Mouse (Mus musculus) embryonic facial prominence, embryonic 14.5 days (tissue): ENCODE results near the gene Kif13a. TPM values are rescaled to one million over a fixed set of nuclear protein-coding genes. Genes with fewer than 3 reads are reported as not detected.

Source experiments
- ATAC-seq: fragments of 200-750 bp; cut with Nextera tagmentation; 2 replicates; pipeline ENCODE4 v1.8.0; 2017; ENCODE audit warnings: low read depth, moderate number of reproducible peaks, moderate TSS enrichment
- DNase-seq: peaks from one replicate; pipeline ENCODE4 v3.0.0-alpha.2; 2015; ENCODE audit warnings: low spot score
- H3K27ac ChIP-seq: fragments of 300-500 bp; sonication (generic); replicated peaks from 2 replicates; pipeline ENCODE4 v1.5.1; 2014; ENCODE audit warnings: low read depth, mild to moderate bottlenecking, low read length, moderate library complexity
- H3K27me3 ChIP-seq: fragments of 300-500 bp; sonication (generic); replicated peaks from 2 replicates; pipeline ENCODE4 v1.6.1; 2014; ENCODE audit warnings: low read length; ENCODE audit not compliant: control insufficient read depth, insufficient read depth
- H3K36me3 ChIP-seq: fragments of 300-500 bp; sonication (generic); 2 replicates; pipeline ENCODE4 v1.6.1; 2014; ENCODE audit warnings: low read length, mixed read lengths; ENCODE audit not compliant: control insufficient read depth, insufficient read depth
- H3K4me1 ChIP-seq: fragments of 300-500 bp; sonication (generic); 2 replicates; pipeline ENCODE4 v1.6.1; 2014; ENCODE audit warnings: antibody characterized with exemption, low read length; ENCODE audit not compliant: control insufficient read depth, insufficient read depth
- H3K4me2 ChIP-seq: fragments of 300-500 bp; sonication (generic); 2 replicates; pipeline ENCODE4 v1.6.1; 2014; ENCODE audit warnings: low read depth, mild to moderate bottlenecking, low read length, moderate library complexity, mixed read lengths
- H3K4me3 ChIP-seq: fragments of 300-500 bp; sonication (generic); 2 replicates; pipeline ENCODE4 v1.5.1; 2014; ENCODE audit warnings: low read depth, mild to moderate bottlenecking, low read length
- H3K9ac ChIP-seq: fragments of 300-500 bp; sonication (generic); 2 replicates; pipeline ENCODE4 v1.6.1; 2014; ENCODE audit warnings: low read depth, mild to moderate bottlenecking, low read length, moderate library complexity, mixed read lengths
- H3K9me3 ChIP-seq: fragments of 300-500 bp; sonication (generic); 2 replicates; pipeline ENCODE4 v1.6.1; 2016; ENCODE audit warnings: low read length; ENCODE audit not compliant: control insufficient read depth
- WGBS: fragments of 180-500 bp; shearing (Covaris S2); extraction: QIAGEN DNeasy Blood & Tissue Kit; methylation state at CpG from one replicate; pipeline ENCODE4 v1.1.7; 2014; 5-methylcytosine and 5-hydroxymethylcytosine counted together
- polyA plus RNA-seq: library from polyadenylated mRNA; unstranded; fragments of >200 nt; fragmentation: Nextera tagmentation; extraction: Ambion mirVana; gene quantifications from 2 replicates; pipeline ENCODE4 v1.2.1, GENCODE M21; 2014

Kif13a gene
- polyA plus RNA-seq, 1 experiment from 2014 or later = 24.0 TPM

DNA sequence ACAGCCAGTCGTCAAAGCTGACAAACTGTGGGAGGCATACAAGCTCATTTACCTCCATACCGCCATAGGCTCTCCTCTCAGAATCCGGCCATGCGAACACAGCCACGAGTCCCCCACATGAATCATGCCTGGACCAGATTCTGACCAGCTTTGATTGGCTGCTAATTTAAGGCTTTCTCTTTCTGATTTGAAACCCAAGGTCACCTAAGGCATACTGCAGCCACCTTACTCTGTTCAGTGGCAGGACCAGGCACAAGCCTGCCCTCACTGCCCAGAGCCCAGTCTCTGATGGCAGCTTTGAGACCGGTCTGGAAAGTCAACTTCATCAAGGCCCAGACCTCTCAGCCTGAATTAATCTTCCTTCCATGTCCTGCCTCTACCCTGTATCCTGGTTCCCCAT, 17.7 kb downstream of the Kif13a start:
- 79% methylated on average over 6 of the region's 6 CpGs for WGBS
- DNase-seq = no peak
- ATAC-seq = no peak
- Histone ChIP-seq H3K9me3 (no peaks in the 10 kb centered on the region), H3K36me3 (no peaks in the 10 kb centered on the region), H3K27ac (no peak overlapping the region), H3K4me2 (no peak overlapping the region), H3K4me1 (0 out of 2 replicates have a peak, but pooled peaks cover 7% of the 10 kb centered on the region), H3K4me3 (no peak overlapping the region), H3K27me3 (no peaks in the 10 kb centered on the region), H3K9ac (no peak overlapping the region)

DNA sequence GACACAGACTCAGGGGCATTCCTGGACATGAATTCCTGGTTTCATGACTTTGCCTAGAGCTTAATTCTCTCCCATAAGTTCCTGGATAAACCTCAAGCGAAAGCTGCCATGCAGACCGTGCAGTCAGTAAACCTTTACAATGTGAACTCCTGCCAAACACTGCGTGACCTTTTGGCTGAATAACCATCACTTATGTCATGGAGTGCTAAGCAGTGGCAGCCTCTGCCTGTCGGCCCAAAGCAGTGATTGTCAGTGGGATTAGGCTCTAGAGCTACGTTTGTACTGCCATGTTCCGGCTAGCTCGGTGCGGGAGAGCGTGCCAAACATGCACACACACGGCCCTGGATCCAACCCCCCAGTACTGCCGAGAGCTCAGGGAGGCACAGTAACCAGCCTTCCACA, 18.6 kb downstream of the Kif13a start:
- peak; percentile 28 for DNase-seq
- no peaks in the 10 kb centered on the region for H3K9me3 ChIP-seq
- H3K4me2 ChIP-seq = no peak overlapping the region
- WGBS = 57% methylated on average over 11 of the region's 11 CpGs
- H3K4me3 ChIP-seq = no peak overlapping the region
- H3K27me3 ChIP-seq = no peaks in the 10 kb centered on the region
- H3K4me1 ChIP-seq = 0 out of 2 replicates have a peak, but pooled peaks cover 7% of the 10 kb centered on the region
- H3K27ac ChIP-seq = no peak overlapping the region
- no peaks in the 10 kb centered on the region for H3K36me3 ChIP-seq
- no peak overlapping the region for H3K9ac ChIP-seq
- 0 out of 2 replicates have a peak, but pooled peaks have one; percentile 50 for ATAC-seq

DNA sequence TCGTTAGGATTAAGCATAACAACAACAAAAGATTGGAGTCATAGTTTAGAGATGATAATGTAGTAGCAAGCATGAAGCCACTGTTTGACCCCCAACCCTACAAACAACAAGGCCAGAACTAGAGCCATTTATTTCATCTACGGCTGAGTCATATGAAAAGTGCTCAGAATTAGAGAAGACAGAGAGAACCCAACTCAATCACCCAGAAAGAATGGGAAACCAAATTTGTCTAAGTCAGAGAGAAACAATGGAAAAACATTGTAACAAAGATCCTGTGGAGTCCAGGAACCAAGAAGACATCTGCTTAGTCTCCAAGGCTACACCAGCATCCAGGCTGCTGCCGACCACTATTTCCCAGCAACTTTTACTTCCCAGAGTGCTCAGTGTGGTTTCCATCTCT, 19.7 kb downstream of the Kif13a start:
- no peaks in the 10 kb centered on the region for H3K9me3 ChIP-seq
- no peaks in the 10 kb centered on the region for H3K27me3 ChIP-seq
- H3K36me3 ChIP-seq = no peaks in the 10 kb centered on the region
- no peak overlapping the region for H3K27ac ChIP-seq
- WGBS = 74% methylated on average over 3 of the region's 3 CpGs
- no peak overlapping the region for H3K9ac ChIP-seq
- DNase-seq (no peak), ATAC-seq (no peak)
- no peak overlapping the region for H3K4me3 ChIP-seq
- no peak overlapping the region for H3K4me2 ChIP-seq
- 0 out of 2 replicates have a peak, but pooled peaks cover 7% of the 10 kb centered on the region for H3K4me1 ChIP-seq

DNA sequence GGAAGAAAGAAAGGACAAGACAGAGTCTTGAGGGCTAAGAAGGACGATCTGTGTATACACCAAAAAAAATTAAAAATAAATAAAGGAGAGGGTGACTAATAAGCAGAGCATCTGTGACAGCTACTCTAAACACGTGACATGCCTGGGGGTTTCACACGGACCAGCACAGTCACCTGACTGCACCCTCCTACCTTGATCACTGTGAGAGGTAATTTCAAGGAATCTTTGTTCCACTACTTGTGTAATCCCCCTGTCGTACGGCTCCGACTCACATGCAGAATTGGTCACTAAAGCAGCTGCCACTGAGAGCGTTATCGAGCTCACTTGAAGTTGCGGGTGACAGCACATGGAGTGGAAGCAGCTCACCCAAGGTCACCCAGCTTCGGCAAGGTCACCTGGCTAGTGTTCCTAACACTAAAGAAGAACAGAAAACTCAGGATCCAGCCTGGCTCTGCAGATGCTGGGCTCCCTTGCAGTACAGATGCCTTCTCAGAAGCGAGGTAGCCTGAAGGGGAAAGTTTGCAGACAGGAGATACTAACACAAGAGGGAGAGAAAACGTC, 20.6 kb downstream of the Kif13a start:
- no peaks in the 10 kb centered on the region for H3K9me3 ChIP-seq
- no peak overlapping the region for H3K4me2 ChIP-seq
- H3K27me3 ChIP-seq = no peaks in the 10 kb centered on the region
- 0 out of 2 replicates have a peak, but pooled peaks cover 7% of the 10 kb centered on the region for H3K4me1 ChIP-seq
- H3K27ac ChIP-seq = no peak overlapping the region
- WGBS = 60% methylated on average over 12 of the region's 12 CpGs
- no peak for ATAC-seq
- no peak overlapping the region for H3K9ac ChIP-seq
- no peaks in the 10 kb centered on the region for H3K36me3 ChIP-seq
- no peak for DNase-seq
- H3K4me3 ChIP-seq = no peak overlapping the region

DNA sequence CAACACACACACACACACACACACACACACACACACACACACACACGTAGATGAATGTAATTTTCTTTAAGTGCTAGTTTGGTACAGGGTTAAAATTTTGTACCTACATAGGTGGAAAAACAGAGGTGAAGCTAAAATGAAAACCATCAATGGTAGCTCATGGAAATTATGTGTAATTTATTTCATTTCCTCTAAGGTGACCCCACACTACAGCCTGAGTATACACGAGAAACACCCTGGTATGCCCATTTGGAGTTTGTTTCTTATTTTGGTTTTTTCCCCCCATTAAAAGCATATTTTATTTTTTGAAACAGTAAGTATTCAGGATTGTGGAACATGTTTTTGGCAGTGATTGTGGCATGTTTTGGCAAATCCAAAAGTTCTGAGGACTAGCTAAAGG, 21.3 kb downstream of the Kif13a start:
- H3K9ac ChIP-seq = no peak overlapping the region
- 53% methylated on average over 2 of the region's 2 CpGs for WGBS
- no peaks in the 10 kb centered on the region for H3K36me3 ChIP-seq
- H3K4me3 ChIP-seq = no peak overlapping the region
- H3K9me3 ChIP-seq = no peaks in the 10 kb centered on the region
- no peak overlapping the region for H3K27ac ChIP-seq
- no peak for DNase-seq
- no peak for ATAC-seq
- no peaks in the 10 kb centered on the region for H3K27me3 ChIP-seq
- H3K4me1 ChIP-seq = 0 out of 2 replicates have a peak, but pooled peaks cover 7% of the 10 kb centered on the region
- H3K4me2 ChIP-seq = no peak overlapping the region

DNA sequence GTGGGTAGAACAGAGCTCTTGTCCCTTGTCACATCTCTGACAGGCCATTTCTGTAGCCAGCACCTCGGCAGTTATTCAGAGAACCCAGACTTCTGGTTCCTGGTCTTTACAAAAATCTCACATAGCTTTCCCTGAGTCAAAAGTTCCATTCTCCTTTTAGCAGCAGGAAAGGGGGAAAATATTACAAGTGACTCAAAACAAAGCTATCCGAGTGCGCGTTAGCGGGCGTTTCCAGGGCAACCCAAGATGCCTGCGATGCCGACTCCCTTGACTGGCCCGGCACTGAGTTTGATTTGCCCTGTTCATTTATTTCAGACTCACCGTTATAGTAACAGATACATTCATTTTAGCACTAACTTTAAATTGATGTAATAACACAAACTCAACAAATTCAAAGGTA, 21.8 kb downstream of the Kif13a start:
- Histone ChIP-seq H3K9me3 (0 out of 2 replicates have a peak, but pooled peaks cover 4% of the 10 kb centered on the region), H3K36me3 (no peaks in the 10 kb centered on the region), H3K4me2 (no peak overlapping the region), H3K4me1 (0 out of 2 replicates have a peak, but pooled peaks cover 7% of the 10 kb centered on the region), H3K4me3 (no peak overlapping the region), H3K27ac (no peak overlapping the region), H3K9ac (no peak overlapping the region), H3K27me3 (no peaks in the 10 kb centered on the region)
- no peak for DNase-seq
- WGBS = 70% methylated on average over 10 of the region's 10 CpGs
- ATAC-seq = no peak

DNA sequence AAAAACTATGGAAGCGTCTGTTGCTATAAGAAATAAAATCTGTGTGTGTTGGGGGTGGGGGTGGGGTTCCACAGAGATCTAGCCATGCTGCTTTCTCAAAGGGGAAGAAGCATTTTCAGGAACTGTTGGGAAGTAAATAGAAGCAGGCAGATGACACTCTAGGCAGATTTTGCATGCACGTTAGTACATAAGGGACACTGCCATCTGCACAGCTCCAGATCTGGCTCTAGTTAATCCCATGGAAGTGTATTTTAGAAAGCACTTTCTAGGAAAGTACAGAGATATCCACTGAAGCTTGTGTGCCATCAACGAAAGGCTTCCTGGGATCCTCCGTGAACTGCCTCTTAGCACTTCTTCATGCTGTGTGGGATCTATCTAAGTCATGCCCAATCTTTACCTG, 22.6 kb downstream of the Kif13a start:
- WGBS = 90% methylated on average over 4 of the region's 4 CpGs
- no peak for ATAC-seq
- H3K27me3 ChIP-seq = no peaks in the 10 kb centered on the region
- no peak overlapping the region for H3K9ac ChIP-seq
- H3K36me3 ChIP-seq = no peaks in the 10 kb centered on the region
- no peak overlapping the region for H3K27ac ChIP-seq
- H3K4me3 ChIP-seq = no peak overlapping the region
- 0 out of 2 replicates have a peak, but pooled peaks cover 10% of the 10 kb centered on the region for H3K9me3 ChIP-seq
- no peak for DNase-seq
- H3K4me1 ChIP-seq = 0 out of 2 replicates have a peak, but pooled peaks cover 7% of the 10 kb centered on the region
- no peak overlapping the region for H3K4me2 ChIP-seq

DNA sequence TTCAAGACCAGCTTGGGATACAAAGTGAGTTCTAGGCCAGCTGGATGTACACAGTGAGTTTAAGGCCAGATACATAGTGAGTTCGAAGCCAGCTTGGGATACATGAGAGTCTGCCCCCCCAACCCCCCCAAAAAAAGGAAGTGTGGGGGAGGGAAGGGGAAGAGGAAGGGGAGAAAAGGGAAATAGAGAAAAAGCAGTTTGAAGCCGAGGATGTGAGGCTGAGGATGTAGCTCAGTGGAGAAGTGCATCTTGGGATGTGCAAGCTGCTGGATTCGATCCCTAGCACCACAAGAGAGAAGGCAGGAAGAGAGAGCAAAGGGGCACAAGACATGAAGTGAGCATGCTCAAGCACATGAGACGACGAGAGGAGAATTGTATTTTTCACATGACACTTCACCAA, 23.7 kb downstream of the Kif13a start:
- 88% methylated on average over 5 of the region's 5 CpGs for WGBS
- no peaks in the 10 kb centered on the region for H3K36me3 ChIP-seq
- no peak overlapping the region for H3K4me2 ChIP-seq
- no peak for DNase-seq
- no peak overlapping the region for H3K27ac ChIP-seq
- no peaks in the 10 kb centered on the region for H3K27me3 ChIP-seq
- ATAC-seq = no peak
- H3K4me1 ChIP-seq = 0 out of 2 replicates have a peak, but pooled peaks cover 3% of the 10 kb centered on the region
- H3K4me3 ChIP-seq = no peak overlapping the region
- no peak overlapping the region for H3K9ac ChIP-seq
- 0 out of 2 replicates have a peak, but pooled peaks cover 10% of the 10 kb centered on the region for H3K9me3 ChIP-seq

DNA sequence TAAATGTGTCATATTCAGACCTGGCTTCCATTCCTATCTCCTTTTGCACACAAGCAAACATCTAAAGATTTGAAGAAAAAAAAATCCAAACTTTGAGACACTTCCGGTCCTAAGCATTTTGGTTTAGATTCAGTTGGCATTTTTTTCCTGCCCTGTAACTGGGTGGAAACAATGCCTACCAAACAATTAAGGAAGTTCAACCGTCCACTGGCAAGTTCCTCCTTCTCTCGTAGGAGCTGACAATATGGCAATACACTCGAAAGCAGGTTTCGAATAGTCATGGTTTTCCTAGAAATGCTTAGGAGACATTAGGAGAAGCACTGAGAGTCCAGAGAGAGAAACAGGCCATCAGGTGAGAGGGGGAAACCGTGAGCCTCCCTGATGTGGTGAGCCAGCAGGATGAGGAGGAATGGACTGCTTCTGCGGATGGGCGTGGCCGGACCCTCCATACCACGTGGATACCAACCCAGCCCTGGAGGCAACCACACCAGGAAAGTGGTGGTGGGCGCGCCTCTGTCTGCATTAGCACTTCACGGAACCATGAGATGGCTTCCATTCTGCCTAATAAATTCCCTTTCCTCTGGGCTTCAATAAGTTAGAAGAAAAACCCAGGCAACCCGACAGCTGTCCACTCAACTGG, 24.6 kb downstream of the Kif13a start:
- no peak for ATAC-seq
- no peaks in the 10 kb centered on the region for H3K4me1 ChIP-seq
- no peak overlapping the region for H3K9ac ChIP-seq
- DNase-seq = no peak
- H3K36me3 ChIP-seq = no peaks in the 10 kb centered on the region
- H3K4me2 ChIP-seq = no peak overlapping the region
- H3K9me3 ChIP-seq = 0 out of 2 replicates have a peak, but pooled peaks cover 10% of the 10 kb centered on the region
- H3K4me3 ChIP-seq = no peak overlapping the region
- no peak overlapping the region for H3K27ac ChIP-seq
- H3K27me3 ChIP-seq = no peaks in the 10 kb centered on the region
- WGBS = 80% methylated on average over 14 of the region's 14 CpGs
